Mouse (Mus musculus): ENCODE data around the gene Eif4g1. TPM values are rescaled to one million over a fixed set of nuclear protein-coding genes. Genes with fewer than 3 reads are reported as not detected.

Eif4g1 gene
- polyA plus RNA-seq, 1 experiment from 2014 or later, result 99.1 TPM

Other genes with a start within 250 kb of the Eif4g1 start
- gene Abcc5, start 241.9 kb upstream of the Eif4g1 start, polyA plus RNA-seq (2015; fragmentation: Nextera tagmentation; extraction: Ambion mirVana), result 16.0 and 17.8 TPM in 2 replicates
- 71.1 and 75.5 TPM in 2 replicates for gene Eif2b5, start 169.5 kb upstream of the Eif4g1 start, polyA plus RNA-seq (2015; fragmentation: Nextera tagmentation; extraction: Ambion mirVana)
- 3.7 and 4.8 TPM in 2 replicates for gene Dvl3, start 151.3 kb upstream of the Eif4g1 start, polyA plus RNA-seq (2015; fragmentation: Nextera tagmentation; extraction: Ambion mirVana)
- 413 and 466 TPM in 2 replicates for gene Ap2m1, start 132.8 kb upstream of the Eif4g1 start, polyA plus RNA-seq (2015; fragmentation: Nextera tagmentation; extraction: Ambion mirVana)
- gene Abcf3, start 119.7 kb upstream of the Eif4g1 start, polyA plus RNA-seq (2015; fragmentation: Nextera tagmentation; extraction: Ambion mirVana), result 27.0 and 27.9 TPM in 2 replicates
- gene Vwa5b2, start 78.8 kb upstream of the Eif4g1 start, polyA plus RNA-seq (2015; fragmentation: Nextera tagmentation; extraction: Ambion mirVana), result 0.21 and 0.23 TPM in 2 replicates
- 21.5 and 23.7 TPM in 2 replicates for gene Eef1akmt4, start 56.7 kb upstream of the Eif4g1 start, polyA plus RNA-seq (2015; fragmentation: Nextera tagmentation; extraction: Ambion mirVana)
- not detected in 2 replicates for gene Gm49333, start 56.7 kb upstream of the Eif4g1 start, polyA plus RNA-seq (2015; fragmentation: Nextera tagmentation; extraction: Ambion mirVana)
- 27.6 and 29.0 TPM in 2 replicates for gene Alg3, start 56.6 kb upstream of the Eif4g1 start, polyA plus RNA-seq (2015; fragmentation: Nextera tagmentation; extraction: Ambion mirVana)
- gene Camk2n2, start 47.0 kb upstream of the Eif4g1 start, polyA plus RNA-seq (2015; fragmentation: Nextera tagmentation; extraction: Ambion mirVana), result 0.10 and 0.30 TPM in 2 replicates
- 0.20 and 0.39 TPM in 2 replicates for gene Ece2, start 38.5 kb upstream of the Eif4g1 start, polyA plus RNA-seq (2015; fragmentation: Nextera tagmentation; extraction: Ambion mirVana)
- gene Psmd2, start 16.7 kb upstream of the Eif4g1 start, polyA plus RNA-seq (2015; fragmentation: Nextera tagmentation; extraction: Ambion mirVana), result 222 and 257 TPM in 2 replicates
- 1.0 TPM in 2 replicates for gene Fam131a, start 24.9 kb downstream of the Eif4g1 start, polyA plus RNA-seq (2015; fragmentation: Nextera tagmentation; extraction: Ambion mirVana)
- gene Polr2h, start 49.4 kb downstream of the Eif4g1 start, polyA plus RNA-seq (2015; fragmentation: Nextera tagmentation; extraction: Ambion mirVana), result 59.1 and 64.7 TPM in 2 replicates
- gene Clcn2, start 49.4 kb downstream of the Eif4g1 start, polyA plus RNA-seq (2015; fragmentation: Nextera tagmentation; extraction: Ambion mirVana), result 7.4 and 7.6 TPM in 2 replicates
- gene Chrd, start 64.8 kb downstream of the Eif4g1 start, polyA plus RNA-seq (2015; fragmentation: Nextera tagmentation; extraction: Ambion mirVana), result 0.31 and 0.38 TPM in 2 replicates
- 3.2 and 4.0 TPM in 2 replicates for gene Thpo, start 66.2 kb downstream of the Eif4g1 start, polyA plus RNA-seq (2015; fragmentation: Nextera tagmentation; extraction: Ambion mirVana)

Data from liver, embryonic 13.5 days (tissue).